Mouse (Mus musculus): Measurements from ENCODE around the gene Cela3b. TPM values are rescaled to one million over a fixed set of nuclear protein-coding genes. Genes with fewer than 3 reads are reported as not detected.

The Cela3b gene
- 0.42 and 6.5 TPM in 2 replicates for polyA plus RNA-seq (2015; fragmentation: Nextera tagmentation; extraction: Ambion mirVana)

DNA sequence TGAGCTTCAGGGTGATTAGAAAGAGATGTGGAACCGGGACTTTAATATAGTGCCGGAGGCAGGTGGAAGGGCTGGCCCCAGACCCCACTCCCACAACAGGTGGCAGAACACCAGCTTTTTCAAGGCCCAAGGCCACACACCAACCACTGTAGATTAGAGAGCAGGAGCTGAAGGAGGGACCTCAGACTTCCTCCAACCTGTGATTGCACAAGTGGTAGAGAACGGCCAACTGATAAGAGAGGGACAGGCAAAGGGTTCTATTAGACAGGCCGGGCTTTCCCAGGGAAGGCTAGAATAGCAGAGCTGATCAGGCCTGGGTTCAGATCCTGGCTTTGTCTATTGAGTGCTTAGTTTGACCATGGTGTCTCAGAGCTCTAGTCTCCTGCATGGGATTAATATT, at the start of gene Cela3b:
TSS of gene Cela3b (minus strand) at position 39 of the 400 bp plus-strand sequence.
- no peak for TF ChIP-seq EP300 (IDR thresholded peaks at IDR 0.05; ENCODE audit: low read depth)
- no peak for TF ChIP-seq CTCF (IDR thresholded peaks at IDR 0.05; ENCODE audit: low read depth)
- 32% methylated on average over 4 of the region's 4 CpGs for WGBS (ENCODE audit: insufficient replicate concordance)
- Histone ChIP-seq H3K4me1 (ENCODE audit: insufficient read depth) (peaks cover 6% of the 10 kb centered on the region), H3K27me3 (ENCODE audit: insufficient read depth, low read length) (no peaks in the 10 kb centered on the region), H3K4me2 (ENCODE audit: low read depth, low read length) (no peak within 1 kb of the TSS), H3K4me3 (ENCODE audit: low read depth, low read length) (no peak within 1 kb of the TSS), H3K27ac (ENCODE audit: low read depth) (no peak within 1 kb of the TSS), H3K9me3 (ENCODE audit: low read length) (no peaks in the 10 kb centered on the region), H3K9ac (replicated peaks) (no peak within 1 kb of the TSS), H3K36me3 (replicated peaks; ENCODE audit: insufficient read depth, low read length) (no peaks in the 10 kb centered on the region)
- ATAC-seq = no peak
- no peak for DNase-seq

DNA sequence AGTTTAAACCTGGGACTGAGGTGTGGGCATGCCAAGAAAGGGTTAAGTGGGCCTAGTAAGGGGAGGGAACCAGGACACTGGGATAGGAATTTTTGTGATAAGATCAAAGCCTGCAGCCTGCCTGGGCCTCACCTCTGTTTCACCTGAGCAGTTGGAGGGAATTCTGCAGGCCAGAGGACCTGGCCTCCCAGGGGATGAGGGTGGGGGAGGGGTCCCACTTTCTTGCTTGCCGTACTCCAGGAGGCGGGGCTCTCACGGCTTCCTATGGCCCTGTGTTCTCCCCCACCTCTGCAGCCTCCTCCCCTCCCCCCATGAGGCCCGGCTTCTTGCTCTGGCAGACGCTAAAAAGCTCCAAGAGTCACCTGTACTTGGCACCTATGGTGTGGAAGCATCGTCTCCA, 49.4 kb upstream of the Cela3b start:
- no peak for TF ChIP-seq CTCF (IDR thresholded peaks at IDR 0.05; ENCODE audit: low read depth)
- TF ChIP-seq EP300 (IDR thresholded peaks at IDR 0.05; ENCODE audit: low read depth) = no peak
- peaks cover 57% of the 10 kb centered on the region for H3K4me1 ChIP-seq (ENCODE audit: insufficient read depth)
- ATAC-seq = no peak
- peak overlapping the region; percentile 86; the same call in 1 of the 2 replicates for H3K27ac ChIP-seq (ENCODE audit: low read depth)
- no peak overlapping the region for H3K4me2 ChIP-seq (ENCODE audit: low read depth, low read length)
- WGBS (ENCODE audit: insufficient replicate concordance) = 36% methylated on average over 6 of the region's 6 CpGs
- H3K9me3 ChIP-seq (ENCODE audit: low read length) = no peaks in the 10 kb centered on the region
- no peak overlapping the region for H3K4me3 ChIP-seq (ENCODE audit: low read depth, low read length)
- no peaks in the 10 kb centered on the region for H3K27me3 ChIP-seq (ENCODE audit: insufficient read depth, low read length)
- no peaks in the 10 kb centered on the region for H3K36me3 ChIP-seq (replicated peaks; ENCODE audit: insufficient read depth, low read length)
- H3K9ac ChIP-seq (replicated peaks) = no peak overlapping the region
- DNase-seq = no peak

DNA sequence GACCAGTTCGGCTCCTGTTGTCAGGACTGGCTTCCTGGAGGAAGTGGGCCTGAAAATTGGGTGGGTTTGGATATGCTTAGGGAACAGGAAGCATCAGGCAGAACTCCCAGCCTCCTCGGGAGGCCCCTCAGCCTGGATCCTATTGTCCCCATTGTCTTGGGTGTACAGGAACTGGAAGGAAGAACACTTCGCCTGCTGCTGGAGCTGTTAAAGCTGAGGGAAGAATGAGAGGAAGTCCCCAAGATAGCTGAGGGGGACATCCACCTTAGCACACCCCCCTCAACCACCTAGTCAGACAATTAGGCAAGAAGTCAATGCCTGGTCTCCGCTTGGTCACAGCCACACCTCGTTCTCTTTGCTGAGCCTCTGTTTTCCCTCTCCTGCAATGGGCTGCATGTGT, 48.0 kb upstream of the Cela3b start:
- Histone ChIP-seq H3K9ac (replicated peaks) (no peak overlapping the region), H3K9me3 (ENCODE audit: low read length) (no peaks in the 10 kb centered on the region), H3K27ac (ENCODE audit: low read depth) (peak overlapping the region; percentile 26; the same call in 1 of the 2 replicates), H3K4me3 (ENCODE audit: low read depth, low read length) (no peak overlapping the region), H3K27me3 (ENCODE audit: insufficient read depth, low read length) (no peaks in the 10 kb centered on the region), H3K4me2 (ENCODE audit: low read depth, low read length) (no peak overlapping the region), H3K4me1 (ENCODE audit: insufficient read depth) (peaks cover 45% of the 10 kb centered on the region), H3K36me3 (replicated peaks; ENCODE audit: insufficient read depth, low read length) (no peaks in the 10 kb centered on the region)
- ATAC-seq = no peak
- TF ChIP-seq CTCF (IDR thresholded peaks at IDR 0.05; ENCODE audit: low read depth) (no peak), EP300 (IDR thresholded peaks at IDR 0.05; ENCODE audit: low read depth) (no peak)
- no peak for DNase-seq
- 55% methylated on average over 5 of the region's 5 CpGs for WGBS (ENCODE audit: insufficient replicate concordance)

DNA sequence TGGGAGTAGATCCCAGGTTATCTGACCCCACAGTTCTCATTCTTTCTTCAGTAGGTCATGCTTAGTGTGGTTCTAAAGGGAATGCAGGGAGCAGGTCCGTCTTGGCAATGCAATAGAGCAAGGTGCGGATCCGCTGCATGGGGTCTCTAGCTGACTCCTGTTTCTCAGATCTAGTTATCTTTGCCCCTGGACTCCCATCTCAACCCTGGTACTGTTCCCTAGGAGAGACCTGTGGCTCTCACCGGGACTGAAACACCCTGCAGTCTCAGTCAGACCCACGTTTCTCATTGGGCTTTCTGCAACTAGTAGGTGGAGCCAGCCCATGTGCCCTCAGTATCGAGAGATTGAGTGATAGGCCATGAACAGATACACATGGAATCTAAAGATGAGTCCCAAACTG, 47.3 kb upstream of the Cela3b start:
- Histone ChIP-seq H3K27me3 (ENCODE audit: insufficient read depth, low read length) (no peaks in the 10 kb centered on the region), H3K9me3 (ENCODE audit: low read length) (no peaks in the 10 kb centered on the region), H3K4me2 (ENCODE audit: low read depth, low read length) (no peak overlapping the region), H3K36me3 (replicated peaks; ENCODE audit: insufficient read depth, low read length) (no peaks in the 10 kb centered on the region), H3K4me3 (ENCODE audit: low read depth, low read length) (no peak overlapping the region), H3K9ac (replicated peaks) (no peak overlapping the region), H3K4me1 (ENCODE audit: insufficient read depth) (peaks cover 45% of the 10 kb centered on the region), H3K27ac (ENCODE audit: low read depth) (0 out of 2 replicates have a peak overlapping the region, but pooled peaks have one; percentile 11)
- WGBS (ENCODE audit: insufficient replicate concordance) = 47% methylated on average over 6 of the region's 6 CpGs
- DNase-seq (no peak), ATAC-seq (no peak)
- TF ChIP-seq CTCF (IDR thresholded peaks at IDR 0.05; ENCODE audit: low read depth) = no peak
- TF ChIP-seq EP300 (IDR thresholded peaks at IDR 0.05; ENCODE audit: low read depth) = no peak

DNA sequence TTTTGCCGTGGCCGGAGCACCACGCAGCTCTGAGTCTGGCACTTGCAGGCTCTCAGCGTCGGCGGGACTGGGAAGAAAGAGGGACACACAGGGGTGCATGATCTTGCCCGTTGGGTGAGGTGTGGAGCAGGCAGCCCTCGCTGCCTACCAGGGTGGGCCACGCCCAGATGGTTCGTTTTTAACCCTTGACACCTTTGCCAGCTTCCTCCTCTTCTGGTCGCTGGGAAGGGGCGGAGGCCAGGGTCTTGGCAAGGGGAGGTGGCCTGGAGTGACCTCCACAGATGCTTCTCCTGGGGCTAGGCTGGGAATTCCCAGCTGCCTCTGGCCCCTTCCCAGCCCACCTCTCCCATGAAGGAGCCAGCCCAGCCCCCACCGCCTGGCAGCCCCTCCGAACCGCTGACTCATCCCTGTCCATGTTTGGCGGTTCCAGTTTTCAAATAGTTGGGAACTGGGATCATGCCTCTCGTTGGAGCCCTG, 46.5 kb upstream of the Cela3b start:
- H3K9me3 ChIP-seq (ENCODE audit: low read length) = no peaks in the 10 kb centered on the region
- DNase-seq (no peak), ATAC-seq (no peak)
- WGBS (ENCODE audit: insufficient replicate concordance) = 26% methylated on average over 16 of the region's 17 CpGs
- no peak overlapping the region for H3K9ac ChIP-seq (replicated peaks)
- no peaks in the 10 kb centered on the region for H3K27me3 ChIP-seq (ENCODE audit: insufficient read depth, low read length)
- H3K36me3 ChIP-seq (replicated peaks; ENCODE audit: insufficient read depth, low read length) = no peaks in the 10 kb centered on the region
- no peak overlapping the region for H3K4me3 ChIP-seq (ENCODE audit: low read depth, low read length)
- H3K4me1 ChIP-seq (ENCODE audit: insufficient read depth) = peaks cover 44% of the 10 kb centered on the region
- H3K27ac ChIP-seq (ENCODE audit: low read depth) = 0 out of 2 replicates have a peak overlapping the region, but pooled peaks have one; percentile 7
- no peak for TF ChIP-seq CTCF (IDR thresholded peaks at IDR 0.05; ENCODE audit: low read depth)
- no peak for TF ChIP-seq EP300 (IDR thresholded peaks at IDR 0.05; ENCODE audit: low read depth)
- H3K4me2 ChIP-seq (ENCODE audit: low read depth, low read length) = peak overlapping the region; percentile 26; the same call in 1 of the 2 replicates

DNA sequence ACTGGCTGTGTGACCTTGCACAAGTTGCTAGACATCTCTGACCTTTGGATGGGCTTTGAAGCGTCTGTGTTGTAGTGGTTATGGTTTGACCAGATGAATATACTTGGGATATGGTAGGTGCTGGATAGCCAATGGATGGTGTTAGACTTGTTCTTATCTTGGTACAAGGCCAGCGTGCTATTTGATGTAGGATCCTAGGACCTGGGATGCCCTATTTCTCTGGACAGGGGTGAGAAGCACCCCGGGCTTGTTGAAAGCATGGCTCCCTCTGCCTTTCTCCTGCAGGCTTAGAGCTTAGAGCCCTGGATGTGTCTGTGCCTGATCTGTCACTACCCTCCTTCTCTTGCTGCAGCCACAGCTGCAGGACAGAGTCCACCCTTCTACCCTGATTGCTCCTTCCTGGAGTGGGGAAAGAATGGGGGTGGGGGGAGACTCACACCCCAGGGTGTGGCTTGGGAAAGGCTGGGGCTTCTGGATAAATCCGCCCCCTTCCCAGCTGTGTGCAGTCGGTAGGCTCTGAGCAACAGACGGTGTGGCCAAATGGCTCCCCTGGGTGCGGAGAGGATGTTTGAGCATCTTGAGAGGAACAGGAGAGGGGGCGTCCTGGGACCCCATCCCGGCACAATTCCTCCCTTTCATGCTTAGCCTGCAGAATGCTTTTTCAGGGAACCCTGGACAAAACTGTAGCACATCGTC, 45.9 kb upstream of the Cela3b start:
- Histone ChIP-seq H3K9me3 (ENCODE audit: low read length) (no peaks in the 10 kb centered on the region), H3K36me3 (replicated peaks; ENCODE audit: insufficient read depth, low read length) (no peaks in the 10 kb centered on the region), H3K4me1 (ENCODE audit: insufficient read depth) (peaks cover 38% of the 10 kb centered on the region), H3K27me3 (ENCODE audit: insufficient read depth, low read length) (no peaks in the 10 kb centered on the region), H3K27ac (ENCODE audit: low read depth) (0 out of 2 replicates have a peak overlapping the region, but pooled peaks have one; percentile 16), H3K4me2 (ENCODE audit: low read depth, low read length) (peak overlapping the region; percentile 26; the same call in 1 of the 2 replicates), H3K9ac (replicated peaks) (no peak overlapping the region), H3K4me3 (ENCODE audit: low read depth, low read length) (no peak overlapping the region)
- DNase-seq (no peak), ATAC-seq (no peak)
- TF ChIP-seq EP300 (IDR thresholded peaks at IDR 0.05; ENCODE audit: low read depth) (no peak), CTCF (IDR thresholded peaks at IDR 0.05; ENCODE audit: low read depth) (no peak)
- WGBS (ENCODE audit: insufficient replicate concordance) = 31% methylated on average over 10 of the region's 10 CpGs
